Mouse (Mus musculus) liver, embryonic 14.5 days (tissue): ENCODE results near the gene Cdk8. TPM values are rescaled to one million over a fixed set of nuclear protein-coding genes. Genes with fewer than 3 reads are reported as not detected.

Source experiments
- ATAC-seq: fragments of 200-750 bp; cut with Nextera tagmentation; 2 replicates; pipeline ENCODE4 v1.8.0; 2017; ENCODE audit warnings: moderate number of reproducible peaks, mild to moderate bottlenecking, moderate library complexity; ENCODE audit not compliant: insufficient read depth
- DNase-seq, 3 experiments: peaks; one replicate each; pipeline ENCODE4 v3.0.0-alpha.2; 2012 to 2013; ENCODE audit warnings: low read depth in 3 of 3, low spot score in 3 of 3
- H3K27ac ChIP-seq: fragments of 300-500 bp; sonication (generic); 2 replicates; pipeline ENCODE4 v1.5.1; 2014; ENCODE audit warnings: moderate library complexity, mild to moderate bottlenecking, control low read depth, inconsistent platforms
- H3K27me3 ChIP-seq: fragments of 300-500 bp; sonication (generic); 2 replicates; pipeline ENCODE4 v1.6.1; 2014; ENCODE audit warnings: mild to moderate bottlenecking, low read length, moderate library complexity; ENCODE audit not compliant: control insufficient read depth, insufficient read depth
- H3K36me3 ChIP-seq: fragments of 300-500 bp; sonication (generic); replicated peaks from 2 replicates; pipeline ENCODE4 v1.6.1; 2014; ENCODE audit warnings: low read depth; ENCODE audit not compliant: control insufficient read depth, insufficient read depth
- H3K4me1 ChIP-seq, 2 experiments: fragments of 200-500 bp in 1 of 2; fragments of 300-500 bp in 1 of 2; sonication (generic) in 1 of 2; replicated peaks; 2 replicates each; pipeline ENCODE4 v1.6.1; 2012 to 2014; ENCODE audit warnings: antibody characterized with exemption in 1 of 2, inconsistent platforms in 1 of 2, low read length in 1 of 2; ENCODE audit not compliant: control insufficient read depth in 2 of 2, insufficient read depth in 2 of 2
- H3K4me2 ChIP-seq: fragments of 300-500 bp; sonication (generic); 2 replicates; pipeline ENCODE4 v1.6.1; 2014; ENCODE audit warnings: low read depth, mild to moderate bottlenecking, control low read depth, moderate library complexity
- H3K4me3 ChIP-seq, 2 experiments: fragments of 200-500 bp in 1 of 2; fragments of 300-500 bp in 1 of 2; sonication (generic) in 1 of 2; 2 replicates each; pipeline ENCODE4 v1.5.1; 2012 to 2014; ENCODE audit warnings: low read depth in 2 of 2, low read length in 2 of 2, mild to moderate bottlenecking in 2 of 2, control low read depth in 1 of 2, inconsistent platforms in 1 of 2, moderate library complexity in 1 of 2; ENCODE audit not compliant: insufficient read depth in 1 of 2
- H3K9ac ChIP-seq: fragments of 300-500 bp; sonication (generic); replicated peaks from 2 replicates; pipeline ENCODE4 v1.6.1; 2014; ENCODE audit warnings: mild to moderate bottlenecking, control low read depth, moderate library complexity
- H3K9me3 ChIP-seq: fragments of 300-500 bp; sonication (generic); 2 replicates; pipeline ENCODE4 v1.6.1; 2016; ENCODE audit warnings: low read length, mixed read lengths; ENCODE audit not compliant: control insufficient read depth
- CTCF ChIP-seq: IDR thresholded peaks from 2 replicates; pipeline ENCODE4 v1.5.1; 2016; ENCODE audit warnings: antibody characterized with exemption, low read depth, control low read depth
- EP300 ChIP-seq: IDR thresholded peaks from 2 replicates; pipeline ENCODE4 v1.6.1; 2016; ENCODE audit warnings: antibody characterized with exemption, low read depth
- WGBS: fragments of 180-500 bp; shearing (Covaris S2); extraction: QIAGEN DNeasy Blood & Tissue Kit; methylation state at CpG from one replicate; pipeline ENCODE4 v1.1.7; 2014; ENCODE audit not compliant: insufficient replicate concordance; 5-methylcytosine and 5-hydroxymethylcytosine counted together
- polyA plus RNA-seq, 2 experiments: library from polyadenylated mRNA; depleted of rRNA in 1 of 2; stranded (reverse) in 1 of 2; unstranded in 1 of 2; fragments of >200 nt; fragmentation: Nextera tagmentation in 1 of 2; extraction: Ambion mirVana in 1 of 2; gene quantifications; 2 replicates each; pipeline versions ENCODE4 v1.2.1 to v1.2.3; 2012 to 2014

Cdk8 gene
- polyA plus RNA-seq, 2 experiments: 25.8 to 42.5 TPM

DNA sequence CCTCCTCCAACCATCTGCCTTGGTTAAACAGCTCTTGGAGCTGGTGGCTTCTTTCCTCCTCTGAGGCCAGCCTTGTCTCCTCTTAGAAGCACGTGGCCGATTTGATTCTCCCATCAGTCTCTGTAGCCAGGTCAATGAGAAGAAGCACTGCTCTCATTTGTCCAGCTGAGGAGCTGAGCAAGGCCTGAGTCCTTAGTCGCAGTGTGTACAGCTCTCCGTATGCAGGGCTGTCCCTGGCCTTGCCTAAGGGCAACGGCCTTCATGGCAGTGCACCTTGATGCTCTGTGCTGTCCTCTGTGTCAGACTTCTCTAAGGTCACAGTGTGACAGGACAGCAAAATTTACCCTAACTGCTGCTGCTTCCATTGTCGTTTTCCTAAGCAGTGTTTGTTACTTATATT, 52.9 kb downstream of the Cdk8 start:
- DNase-seq: no peak
- 85% methylated on average over 6 of the region's 6 CpGs for WGBS
- Histone ChIP-seq H3K27ac (no peak overlapping the region), H3K9ac (no peak overlapping the region), H3K4me1 (peaks cover 13 to 19% of the 10 kb centered on the region in 2 experiments), H3K36me3 (peaks cover 48% of the 10 kb centered on the region), H3K4me2 (no peak overlapping the region), H3K9me3 (no peaks in the 10 kb centered on the region), H3K27me3 (no peaks in the 10 kb centered on the region), H3K4me3 (no peak overlapping the region)
- TF ChIP-seq CTCF (no peak), EP300 (no peak)
- ATAC-seq: no peak

DNA sequence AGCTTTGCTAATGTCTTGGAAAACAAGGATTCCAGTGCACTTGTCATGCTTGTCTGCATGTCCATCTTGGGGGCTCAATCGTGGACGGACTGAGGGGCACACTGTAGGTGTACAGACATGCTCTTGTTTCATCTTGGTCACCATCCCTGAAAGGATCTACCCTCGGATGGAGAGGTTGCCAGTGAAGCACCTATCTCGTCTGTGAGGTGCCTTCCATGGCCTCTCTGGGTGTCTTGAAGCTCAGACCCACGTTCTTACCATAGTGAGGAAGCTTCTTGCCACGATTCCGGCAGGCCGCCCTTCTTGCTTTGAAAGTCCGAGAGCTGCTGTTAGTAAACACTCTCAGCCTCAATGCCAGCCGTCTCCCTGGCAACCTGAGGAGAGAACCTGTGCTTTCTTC, 56.4 kb downstream of the Cdk8 start:
- Histone ChIP-seq H3K27ac (no peak overlapping the region), H3K36me3 (peaks cover 47% of the 10 kb centered on the region), H3K9ac (no peak overlapping the region), H3K4me3 (no peak overlapping the region), H3K9me3 (no peaks in the 10 kb centered on the region), H3K27me3 (no peaks in the 10 kb centered on the region), H3K4me2 (no peak overlapping the region), H3K4me1 (no peaks in the 10 kb centered on the region)
- TF ChIP-seq CTCF (no peak), EP300 (no peak)
- WGBS: 84% methylated on average over 10 of the region's 10 CpGs
- no peak for DNase-seq
- no peak for ATAC-seq

DNA sequence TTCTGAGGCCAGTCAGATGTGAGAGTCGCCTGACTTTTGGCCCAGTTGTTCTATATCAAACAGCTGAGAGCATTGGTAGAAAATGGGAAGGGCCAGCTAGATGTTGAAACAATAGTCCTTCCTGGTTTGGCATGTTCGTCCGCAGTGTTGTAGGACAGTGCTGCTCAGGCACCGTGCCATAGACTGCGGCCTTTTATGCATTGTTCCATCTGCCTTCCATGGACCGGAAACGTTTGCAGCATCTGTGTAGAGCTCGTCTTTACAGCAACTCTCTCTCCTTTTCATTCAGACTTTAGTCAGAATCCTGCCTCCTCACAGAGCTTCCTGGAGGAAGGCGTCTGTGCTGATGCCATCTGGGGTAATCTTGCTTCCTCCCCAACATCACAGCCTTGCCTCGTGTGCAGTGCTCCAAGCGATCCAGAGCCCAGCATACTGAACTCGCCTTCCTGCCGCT, 57.0 kb downstream of the Cdk8 start:
- no peak for DNase-seq
- H3K9me3 ChIP-seq: no peaks in the 10 kb centered on the region
- H3K27ac ChIP-seq: no peak overlapping the region
- H3K4me1 ChIP-seq: no peaks in the 10 kb centered on the region
- no peak for ATAC-seq
- no peak overlapping the region for H3K4me3 ChIP-seq
- no peaks in the 10 kb centered on the region for H3K27me3 ChIP-seq
- no peak for TF ChIP-seq EP300
- TF ChIP-seq CTCF: no peak
- 83% methylated on average over 13 of the region's 13 CpGs for WGBS
- H3K9ac ChIP-seq: no peak overlapping the region
- peaks cover 44% of the 10 kb centered on the region for H3K36me3 ChIP-seq
- no peak overlapping the region for H3K4me2 ChIP-seq

DNA sequence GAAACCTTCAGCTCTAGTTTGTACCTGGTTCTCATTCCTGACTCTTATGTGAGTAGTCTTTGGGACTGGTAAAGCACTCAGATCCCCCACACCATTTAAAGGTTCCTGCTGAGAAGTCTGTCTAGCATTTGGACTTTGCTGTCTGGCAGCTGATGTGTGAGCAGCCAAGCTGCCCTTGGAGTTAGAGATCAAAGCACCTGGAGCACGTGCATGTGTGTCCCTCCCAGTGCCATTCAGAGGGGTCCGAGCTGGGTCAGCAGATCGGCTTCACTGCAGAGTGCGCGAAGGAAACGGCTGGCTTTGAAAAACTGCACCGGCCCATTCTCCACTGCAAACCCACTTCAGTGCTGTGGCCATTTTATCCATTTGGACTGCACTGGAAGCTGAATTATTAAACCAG, 58.9 kb downstream of the Cdk8 start:
- Histone ChIP-seq H3K27ac (no peak overlapping the region), H3K4me2 (no peak overlapping the region), H3K36me3 (peaks cover 39% of the 10 kb centered on the region), H3K27me3 (no peaks in the 10 kb centered on the region), H3K4me3 (no peak overlapping the region), H3K9ac (no peak overlapping the region), H3K4me1 (no peaks in the 10 kb centered on the region), H3K9me3 (no peaks in the 10 kb centered on the region)
- DNase-seq (no peak), ATAC-seq (no peak)
- 88% methylated on average over 7 of the region's 7 CpGs for WGBS
- TF ChIP-seq EP300 (no peak), CTCF (no peak)

DNA sequence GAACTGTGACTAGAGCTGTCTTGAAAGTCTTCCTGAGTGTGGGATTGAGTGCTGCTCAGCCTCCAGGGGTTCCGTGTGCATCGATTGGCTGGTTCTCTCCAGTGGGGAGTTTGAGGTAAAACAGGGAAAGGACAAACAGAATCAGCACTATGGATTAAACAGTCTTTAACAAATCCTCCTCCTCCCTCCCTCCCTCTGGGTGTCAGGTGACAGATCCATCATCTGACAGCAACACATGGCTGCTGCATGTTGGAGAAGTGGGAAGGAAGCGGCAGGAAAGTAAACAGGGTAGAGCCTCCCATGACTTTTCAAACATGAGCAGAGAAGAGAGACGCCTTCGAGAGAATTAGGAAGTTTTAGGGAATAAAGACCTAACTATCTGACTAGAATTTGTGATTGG, 59.4 kb downstream of the Cdk8 start:
- TF ChIP-seq EP300 (no peak), CTCF (no peak)
- DNase-seq (no peak), ATAC-seq (no peak)
- no peak overlapping the region for H3K9ac ChIP-seq
- H3K36me3 ChIP-seq: peaks cover 35% of the 10 kb centered on the region
- no peak overlapping the region for H3K4me3 ChIP-seq
- H3K4me1 ChIP-seq: no peaks in the 10 kb centered on the region
- no peak overlapping the region for H3K27ac ChIP-seq
- 76% methylated on average over 5 of the region's 5 CpGs for WGBS
- no peak overlapping the region for H3K4me2 ChIP-seq
- H3K27me3 ChIP-seq: no peaks in the 10 kb centered on the region
- no peaks in the 10 kb centered on the region for H3K9me3 ChIP-seq
